ENCODE assay signal across 7 mouse cellular contexts in the genomic region with DNA sequence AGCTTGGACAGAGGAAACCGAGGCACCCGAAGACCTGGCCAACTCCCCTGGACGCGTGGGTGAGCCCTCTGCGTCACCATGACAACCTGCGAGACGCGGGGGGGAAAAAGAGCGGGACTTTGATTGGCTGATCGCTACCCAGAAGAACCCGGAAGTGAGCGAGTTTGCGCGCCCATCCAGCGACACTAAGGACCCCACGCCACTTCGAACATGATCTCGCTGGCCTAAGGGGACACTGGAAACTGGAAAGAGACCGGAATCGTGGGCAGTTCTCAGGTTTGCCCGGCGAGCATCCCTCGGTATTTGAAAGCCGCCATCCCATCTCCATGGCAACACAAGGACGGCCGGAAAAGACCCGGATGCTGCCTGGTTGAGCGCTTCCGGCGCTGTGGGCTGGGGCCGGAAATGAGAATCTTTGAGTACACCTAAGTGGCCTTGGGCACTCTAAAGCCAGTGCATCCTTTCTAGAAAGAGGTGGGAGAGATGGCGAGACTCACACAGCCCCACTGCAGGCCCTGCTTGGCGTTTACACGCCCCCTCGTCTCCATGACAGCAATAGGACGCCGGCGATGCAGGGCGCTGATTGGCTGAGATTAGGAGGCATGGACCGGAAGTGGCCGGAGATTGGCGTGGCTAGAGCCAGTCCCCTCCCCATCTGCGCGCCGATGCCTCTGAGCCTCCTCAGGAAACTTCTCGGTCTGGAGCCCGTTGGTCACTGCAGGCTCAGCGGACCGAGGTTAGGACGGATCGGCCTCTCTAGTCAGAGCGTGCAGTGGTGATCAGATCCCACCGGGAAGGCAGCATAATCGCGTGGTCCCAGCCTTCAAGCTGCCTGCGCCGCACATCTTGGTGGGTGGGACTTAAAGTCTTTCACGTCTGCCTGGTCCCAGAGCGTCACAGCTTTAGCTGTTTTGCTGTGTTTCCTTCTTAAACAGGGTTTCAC. TPM values are rescaled to one million over a fixed set of nuclear protein-coding genes. Genes with fewer than 3 reads are reported as not detected.
DNase-seq lines count a peak whose midpoint lies in the region; ATAC-seq and TF ChIP-seq lines count a peak whose summit lies in the region.

A gene (minus strand): TSS at position 80 of the 943 bp plus-strand sequence.

- H3K36me3 ChIP-seq in intestine, postnatal 0 days (ENCODE audit: control insufficient read depth, insufficient read depth): no peaks in the 10 kb centered on the region
- H3K36me3 ChIP-seq in midbrain, embryonic 12.5 days: peaks cover 5% of the 10 kb centered on the region; the same call in 1 of the 2 replicates
- H3K36me3 ChIP-seq in small intestine, adult 2 months (ENCODE audit: control insufficient read depth, insufficient read depth, low read length): no peaks in the 10 kb centered on the region

- H3K4me2 ChIP-seq in intestine, postnatal 0 days (replicated peaks; ENCODE audit: low read depth): peak within 1 kb of the TSS; percentile 90
- H3K4me2 ChIP-seq in midbrain, embryonic 12.5 days (replicated peaks): peak within 1 kb of the TSS; percentile 88

- WGBS in intestine, postnatal 0 days: under 1% methylated on average over 59 of the region's 59 CpGs
- WGBS in midbrain, embryonic 12.5 days: under 1% methylated on average over 59 of the region's 59 CpGs
- under 1% methylated on average over 59 of the region's 59 CpGs for WGBS in small intestine, adult 2 months

- no peaks in the 10 kb centered on the region for H3K27me3 ChIP-seq in intestine, postnatal 0 days (replicated peaks; ENCODE audit: control insufficient read depth, insufficient read depth, low read length)
- no peaks in the 10 kb centered on the region for H3K27me3 ChIP-seq in midbrain, embryonic 12.5 days
- no peaks in the 10 kb centered on the region for H3K27me3 ChIP-seq in small intestine, adult 2 months (ENCODE audit: control insufficient read depth, insufficient read depth, low read length)

- peak; percentile 89 for DNase-seq in adrenal gland, adult 8-10 months
- DNase-seq in embryo, embryonic 9.5 days (ENCODE audit: extremely low spot score): peak; percentile 96
- peak; percentile 60 for DNase-seq in gonadal fat pad, adult 2 months (ENCODE audit: low read depth)
- peak; percentile 93 for DNase-seq in left cerebral cortex, postnatal 4 days

- H3K27ac ChIP-seq in intestine, postnatal 0 days (ENCODE audit: low read depth, low read length): peak within 1 kb of the TSS; percentile 31
- peak within 1 kb of the TSS; percentile 92 for H3K27ac ChIP-seq in midbrain, embryonic 12.5 days (replicated peaks)
- peak within 1 kb of the TSS; percentile 43; the same call in 1 of the 2 replicates for H3K27ac ChIP-seq in small intestine, adult 2 months (ENCODE audit: insufficient read depth, low read depth, low read length)

- H3K9me3 ChIP-seq in intestine, postnatal 0 days (ENCODE audit: control insufficient read depth): no peaks in the 10 kb centered on the region
- peaks cover 5% of the 10 kb centered on the region; the same call in 1 of the 2 replicates for H3K9me3 ChIP-seq in midbrain, embryonic 12.5 days

- intact Hi-C loops in left cerebral cortex, postnatal 4 days (cut with DNase I): loop anchor here (5.0 kb wide), 1 partner anchor 95 kb away; no protein-coding TSS in a partner anchor

- TF ChIP-seq POLR2A in small intestine, adult 2 months (IDR thresholded peaks at IDR 0.05; ENCODE audit: low read depth, low read length): no peak

- peak; percentile 93 for ATAC-seq in intestine, postnatal 0 days
- peak; percentile 96 for ATAC-seq in midbrain, embryonic 12.5 days (ENCODE audit: low FRiP score, low read depth)

- H3K4me3 ChIP-seq in intestine, postnatal 0 days (ENCODE audit: low read depth, low read length): peak within 1 kb of the TSS; percentile 63
- peak within 1 kb of the TSS; percentile 73 for H3K4me3 ChIP-seq in midbrain, embryonic 12.5 days
- peak within 1 kb of the TSS; percentile 78 for H3K4me3 ChIP-seq in small intestine, adult 2 months (ENCODE audit: low read depth, low read length)

- no peak for TF ChIP-seq CTCF in intestine, postnatal 0 days (IDR thresholded peaks at IDR 0.05; ENCODE audit: low read depth)
- no peak; the same call in 1 of the 2 replicates for TF ChIP-seq CTCF in small intestine, adult 2 months (IDR thresholded peaks at IDR 0.05; ENCODE audit: extremely low read depth, insufficient read length, insufficient replicate concordance, low read depth, low read length)

- H3K4me1 ChIP-seq in intestine, postnatal 0 days (replicated peaks; ENCODE audit: control insufficient read depth, insufficient read depth, low read length): 0 out of 2 replicates have a peak, but pooled peaks cover 3% of the 10 kb centered on the region
- peaks cover 14% of the 10 kb centered on the region for H3K4me1 ChIP-seq in midbrain, embryonic 12.5 days
- peaks cover 2% of the 10 kb centered on the region; the same call in 1 of the 2 replicates for H3K4me1 ChIP-seq in small intestine, adult 2 months (ENCODE audit: control insufficient read depth, insufficient read depth, insufficient read length, low read length)

- peak within 1 kb of the TSS; percentile 50 for H3K9ac ChIP-seq in intestine, postnatal 0 days (ENCODE audit: low read depth, low read length)
- H3K9ac ChIP-seq in midbrain, embryonic 12.5 days (replicated peaks): peak within 1 kb of the TSS; percentile 69

RNA-seq across cellular contexts. Expression of the gene that starts here (rescaled TPM):
- total RNA-seq in adrenal gland, adult 8-10 months (2022): 1 to 10 TPM; 1.7 to 4.8 (median 2.6) TPM
- 7.4 and 9.8 TPM in 2 replicates for polyA plus RNA-seq in gonadal fat pad, adult 2 months (2012; rRNA removed)
- polyA plus RNA-seq in intestine, postnatal 0 days (2015; fragmentation: Nextera tagmentation; extraction: Ambion mirVana): 108 and 111 TPM in 2 replicates
- 1 to 10 TPM; 7.9 to 8.0 TPM for total RNA-seq in left cerebral cortex, postnatal 4 days (2021)
- 193 and 218 TPM in 2 replicates for polyA plus RNA-seq in midbrain, embryonic 12.5 days (2016; fragmentation: Nextera tagmentation; extraction: Ambion mirVana)
- polyA plus RNA-seq in small intestine, adult 2 months (2012; rRNA removed): 0.51 and 0.65 TPM in 2 replicates

Comparison
In these comparisons a context has a peak if more than half of its experiments do, and no peak if none do; other contexts are left out.
1. Peak in every context shown above with its lines: DNase-seq, ATAC-seq, H3K4me3 ChIP-seq and H3K27ac ChIP-seq.
2. RNA of the gene that starts here (polyA plus RNA-seq): 193 to 218 TPM in midbrain, embryonic 12.5 days and 108 to 111 TPM in intestine, postnatal 0 days; 7.4 to 9.8 TPM in gonadal fat pad, adult 2 months and 0.51 to 0.65 TPM in small intestine, adult 2 months; every median in the first group is over 10 times any median in the second.
3. H3K27ac ChIP-seq: peak in every context shown above with its lines; median percentile 92 in midbrain, embryonic 12.5 days; 43 in small intestine, adult 2 months; 31 in intestine, postnatal 0 days.